Mouse (Mus musculus): ENCODE results near the gene Ugt1a9.
"Not testable (repeated sequence)": the region's sequence is repeated elsewhere in the genome, so short reads cannot be mapped to it uniquely, and the experiment has no call there.

The Ugt1a9 gene

GRCm38 (mm10) chr1:88223011-88223515 lies 152.5 kb downstream of the Ugt1a9 start:
- DNase-seq, result peak in 1 of 2 experiments; percentile 6

- no peak for DNase-seq
Measured at GRCm38 (mm10) chr1:88223591-88223990, 153.0 kb downstream of the Ugt1a9 start.

- DNase-seq, result no peak
Measured at GRCm38 (mm10) chr1:88224029-88224776, 153.6 kb downstream of the Ugt1a9 start.

GRCm38 (mm10) chr1:88225301-88225700 lies 154.7 kb downstream of the Ugt1a9 start:
- DNase-seq, result not testable (repeated sequence)

DNA sequence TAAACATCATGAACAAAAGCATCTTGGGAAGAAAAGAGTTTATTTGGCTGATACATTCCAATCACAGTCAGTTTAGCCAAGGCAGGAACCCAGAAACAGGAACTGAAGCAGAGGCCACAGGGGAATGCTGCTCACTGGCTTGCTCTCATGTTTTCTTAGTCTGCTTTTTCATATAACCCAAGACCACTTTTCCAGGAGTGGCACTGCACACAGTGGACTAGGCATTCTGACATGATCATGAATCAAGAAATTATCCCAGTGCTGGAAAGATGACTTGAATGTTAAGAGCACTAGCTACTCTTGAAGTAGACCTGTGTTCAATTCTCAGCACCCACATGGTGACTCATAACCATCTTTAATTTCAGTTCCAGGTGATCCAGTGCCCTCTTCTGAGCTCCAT lies 155.1 kb downstream of the Ugt1a9 start:
- DNase-seq, result no peak

GRCm38 (mm10) chr1:88226670-88227379 lies 156.2 kb downstream of the Ugt1a9 start, which contains the start of gene Mroh2a:
Gene Mroh2a (plus strand): TSS chr1:88226986.
- DNase-seq, result peak in 1 of 2 experiments; percentile 26

- peak in 1 of 2 experiments; percentile 6 for DNase-seq
Measured at GRCm38 (mm10) chr1:88227482-88227881, 156.9 kb downstream of the Ugt1a9 start.

DNA sequence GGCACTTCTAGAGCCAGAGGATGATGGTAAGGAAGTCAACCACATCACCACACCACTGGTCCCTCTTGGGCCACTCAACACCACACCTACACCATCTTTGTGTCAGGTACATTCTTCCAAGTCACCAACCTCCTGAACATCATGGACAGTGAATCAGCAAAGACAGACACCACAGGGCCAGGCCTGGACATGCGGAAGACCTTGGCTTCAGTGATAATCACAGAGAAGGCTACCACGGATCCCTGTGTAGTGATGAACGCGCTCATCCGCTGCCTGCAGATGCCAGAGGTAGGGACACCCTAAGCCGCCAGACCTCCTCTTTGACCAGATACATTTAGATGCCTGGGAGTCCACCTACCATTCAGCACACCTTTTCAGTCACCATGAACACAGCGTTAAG lies 157.5 kb downstream of the Ugt1a9 start:
- peak; percentile 10 to 16 for DNase-seq

- DNase-seq, result peak in 1 of 2 experiments; percentile 6
Measured at GRCm38 (mm10) chr1:88229566-88229965, 159.0 kb downstream of the Ugt1a9 start.

DNA sequence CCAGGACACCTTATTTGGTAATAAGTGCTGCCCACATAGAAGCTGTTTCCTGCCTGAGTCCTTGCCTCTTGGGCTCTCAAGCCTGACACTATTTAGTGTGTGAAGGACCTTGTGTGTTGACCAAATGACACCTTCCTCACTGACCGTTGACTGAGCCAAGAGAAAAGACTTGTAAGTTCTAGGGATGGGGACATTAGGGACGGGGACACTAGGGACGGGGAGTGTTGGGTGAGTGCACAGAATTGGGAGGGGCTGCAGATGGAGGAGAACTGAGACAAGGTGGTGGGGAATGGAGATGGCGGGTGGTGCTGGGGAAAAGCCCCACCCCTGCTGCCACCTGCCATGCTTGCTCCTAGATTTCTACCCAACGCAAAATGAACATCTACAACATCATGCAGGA lies 159.4 kb downstream of the Ugt1a9 start:
- peak; percentile 4 to 12 for DNase-seq

- DNase-seq, result peak; percentile 6 to 14
Measured at GRCm38 (mm10) chr1:88230421-88230820, 159.8 kb downstream of the Ugt1a9 start.

DNA sequence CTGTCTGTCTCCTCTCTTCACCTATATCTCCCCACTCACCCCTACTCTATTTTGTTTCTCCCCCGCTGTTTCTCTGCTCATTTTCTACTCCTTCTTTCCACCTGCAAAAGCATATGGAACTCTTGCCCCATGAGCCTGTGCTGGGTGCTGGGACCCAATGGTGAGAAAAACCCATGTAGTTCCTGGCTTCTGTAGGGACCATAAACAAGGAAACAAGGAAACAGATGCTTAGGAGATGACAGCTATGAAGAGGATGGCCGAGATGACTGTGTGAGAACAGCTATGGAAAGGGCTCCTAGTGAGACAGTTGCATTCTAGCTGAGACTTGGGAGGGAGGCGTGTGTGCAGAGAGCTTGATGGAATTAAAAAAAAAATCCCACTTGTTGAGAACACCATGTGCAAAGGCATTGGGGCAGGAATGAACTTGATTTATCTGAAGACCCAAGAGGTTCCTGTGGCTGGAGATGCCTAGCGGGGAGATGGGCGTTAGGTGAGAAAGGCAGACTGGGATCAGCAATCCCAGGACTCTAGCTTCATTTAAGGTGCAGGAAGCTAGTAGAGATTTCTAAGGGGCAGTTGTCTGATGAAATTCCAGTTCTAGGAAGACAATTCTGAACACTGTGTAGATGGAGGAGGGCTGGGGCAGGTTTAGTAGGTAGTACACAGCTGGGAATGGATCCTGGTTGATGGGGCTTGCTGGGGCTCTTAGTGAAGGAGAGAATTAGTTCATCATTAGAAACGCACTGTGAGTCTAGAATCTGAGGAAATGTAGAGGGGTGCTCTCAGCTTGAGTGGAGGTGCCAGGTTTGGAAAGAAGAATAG lies 160.6 kb downstream of the Ugt1a9 start:
- peak; percentile 5 to 7 for DNase-seq

- DNase-seq, result peak; percentile 8 to 9
Measured at GRCm38 (mm10) chr1:88231803-88232499, 161.4 kb downstream of the Ugt1a9 start.

GRCm38 (mm10) chr1:88232664-88233380 lies 162.2 kb downstream of the Ugt1a9 start:
- peak in 1 of 2 experiments; percentile 4 for DNase-seq

DNA sequence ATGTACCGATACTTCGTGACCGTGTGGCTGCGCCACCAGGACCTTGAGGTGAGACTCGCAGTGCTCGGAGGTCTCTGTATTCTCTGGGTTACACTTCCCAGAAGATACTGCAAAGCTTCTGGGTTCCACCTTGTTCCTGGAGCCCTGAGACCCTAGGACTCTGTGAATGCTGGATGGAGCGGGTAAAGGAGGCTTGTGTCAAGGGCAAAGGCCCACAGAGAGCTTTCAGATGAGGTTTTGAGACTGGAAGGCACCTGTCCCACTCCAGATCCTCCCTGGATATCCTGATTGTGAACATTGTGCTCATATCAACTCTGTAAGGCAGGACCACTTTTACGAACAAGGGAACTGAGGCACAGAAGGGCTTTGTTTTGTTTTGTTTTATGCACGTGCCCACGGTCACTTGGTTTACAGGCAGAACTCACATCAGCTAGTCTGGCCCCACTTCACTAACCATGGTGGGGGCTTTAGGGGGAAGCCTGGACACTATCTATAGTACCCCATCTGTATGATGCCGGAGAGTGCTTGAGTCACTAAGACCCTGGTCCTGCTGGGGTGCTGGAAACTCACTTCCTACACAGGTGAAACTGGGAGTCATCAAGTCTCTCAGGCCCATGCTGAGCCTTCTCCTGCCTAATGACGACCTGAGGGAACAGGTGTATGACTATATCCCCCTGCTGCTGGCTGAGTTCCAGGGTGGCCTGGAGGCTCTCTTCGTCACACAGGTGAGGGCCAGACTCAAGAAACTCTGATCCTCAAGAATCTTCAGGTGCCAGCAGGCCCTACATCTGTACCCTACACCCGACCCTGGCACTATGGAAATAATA lies 163.0 kb downstream of the Ugt1a9 start:
- peak in 1 of 2 experiments; percentile 17 for DNase-seq

- no peak for DNase-seq
Measured at GRCm38 (mm10) chr1:88234248-88234610, 163.6 kb downstream of the Ugt1a9 start.

GRCm38 (mm10) chr1:88234646-88235045 lies 164.0 kb downstream of the Ugt1a9 start:
- no peak for DNase-seq

GRCm38 (mm10) chr1:88235046-88235893 lies 164.7 kb downstream of the Ugt1a9 start:
- DNase-seq, result peak in 1 of 2 experiments; percentile 24

- peak in 1 of 2 experiments; percentile 2 for DNase-seq
Measured at GRCm38 (mm10) chr1:88235894-88236415, 165.4 kb downstream of the Ugt1a9 start.
